Mouse (Mus musculus) bone marrow, adult 2 months (tissue): ENCODE measurements around the gene Blmh.

ENCODE experiments used
- CTCF ChIP-seq: fragments of 200-500 bp; IDR thresholded peaks from 2 replicates; pipeline ENCODE4 v1.5.1; 2011; ENCODE audit warnings: low read length, control low read depth; ENCODE audit not compliant: control insufficient read depth, insufficient read depth
- POLR2A ChIP-seq: fragments of 200-500 bp; IDR thresholded peaks from 2 replicates; pipeline ENCODE4 v1.6.1; 2011; ENCODE audit warnings: low read depth, mild to moderate bottlenecking, control low read depth, low read length, borderline replicate concordance; ENCODE audit not compliant: control insufficient read depth

DNA sequence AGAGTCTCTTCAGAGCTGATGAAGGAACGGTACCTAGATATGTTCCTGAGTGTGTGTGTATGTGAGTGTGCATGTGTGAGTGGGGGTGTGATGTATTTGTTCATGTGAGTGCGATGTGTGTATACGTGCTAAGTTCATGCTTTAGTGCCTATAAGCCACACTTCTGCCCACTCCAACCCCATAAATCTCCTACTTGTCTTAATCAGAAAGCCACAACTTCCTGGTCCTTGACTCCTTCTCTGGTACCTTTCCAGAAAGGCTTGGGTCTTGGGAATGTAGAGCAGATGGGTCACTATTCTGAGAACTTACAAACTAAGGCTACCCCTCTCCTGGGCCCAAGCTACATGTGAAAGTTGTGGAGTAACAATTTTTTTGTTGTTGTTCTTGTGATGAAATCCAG lies 25.9 kb upstream of the Blmh start:
- TF ChIP-seq CTCF = no peak
- no peak for TF ChIP-seq POLR2A
